Mouse (Mus musculus) cerebellum, adult (tissue): ENCODE results near the gene Tas2r102.

ENCODE experiments used
- ATAC-seq: cut with Nextera tagmentation; 2 replicates; pipeline ENCODE4 v1.9.2; 2017; ENCODE audit warnings: mild to moderate bottlenecking, moderate library complexity, mixed read lengths; ENCODE audit not compliant: insufficient number of reproducible peaks, low FRiP score, low TSS enrichment

Gene Tas2r102

GRCm38 (mm10) chr6:132761831-132762230 is at the start of gene Tas2r102:
TSS of gene Tas2r102 (plus strand) at chr6:132762131.
- no peak for ATAC-seq

- no peak for ATAC-seq
Observed at GRCm38 (mm10) chr6:132737935-132738334, 24.0 kb upstream of the Tas2r102 start, which contains the start of gene Tas2r115. TSS of gene Tas2r115 (minus strand) at chr6:132738035.

- ATAC-seq, result no peak
Observed at GRCm38 (mm10) chr6:132750206-132750605, 11.7 kb upstream of the Tas2r102 start.

- no peak for ATAC-seq
Observed at GRCm38 (mm10) chr6:132754430-132754829, 7.5 kb upstream of the Tas2r102 start, which contains the start of gene Tas2r124. TSS of gene Tas2r124 (plus strand) at chr6:132754730.

- ATAC-seq, result no peak
Observed at GRCm38 (mm10) chr6:132778062-132778461, 16.1 kb downstream of the Tas2r102 start, which contains the start of gene Tas2r136. TSS of gene Tas2r136 (minus strand) at chr6:132778162.

DNA sequence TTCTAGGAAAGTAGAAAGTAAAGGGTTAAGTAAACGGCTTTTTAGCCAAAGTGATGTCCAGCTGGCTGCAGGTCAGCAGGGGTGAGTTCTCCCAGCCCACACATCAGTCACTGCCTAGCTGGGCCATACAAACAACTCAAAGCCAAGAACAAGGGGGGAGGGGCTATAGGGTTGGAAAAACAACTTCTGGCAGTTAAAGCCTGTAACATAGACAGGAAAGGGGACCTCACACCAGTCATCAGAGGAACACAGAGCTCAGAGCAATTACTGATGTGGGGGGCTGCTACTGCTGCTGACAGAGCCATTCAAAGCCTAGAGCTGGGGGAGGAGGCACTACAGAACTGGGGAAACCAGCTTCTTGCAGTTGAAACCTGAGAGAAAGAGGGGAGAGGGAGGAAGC is 33.5 kb downstream of the Tas2r102 start:
- ATAC-seq, result no peak

DNA sequence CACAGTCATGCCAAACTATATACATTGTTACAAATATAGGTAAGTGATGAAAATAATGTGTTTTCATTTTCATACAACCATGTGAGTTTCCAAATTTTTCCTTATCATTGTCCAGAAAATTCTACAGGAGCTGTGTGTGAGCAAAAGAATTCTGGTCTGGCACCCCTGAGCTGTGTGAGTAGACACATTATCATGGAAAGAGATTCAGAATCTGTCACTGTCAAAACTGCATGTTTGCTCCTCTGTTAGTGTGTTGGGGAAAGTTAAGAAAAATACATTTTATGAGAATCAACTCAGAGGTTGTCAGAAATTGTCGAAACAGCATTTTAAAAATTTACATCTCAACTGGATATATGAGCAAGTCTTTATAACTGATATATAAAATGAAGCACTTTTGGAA is 40.6 kb downstream of the Tas2r102 start, which contains the start of gene Tas2r117:
TSS of gene Tas2r117 (plus strand) at position 301 of the 400 bp plus-strand sequence.
- ATAC-seq, result no peak
